Mouse (Mus musculus) ovary, adult 2 months (tissue): Measurements from ENCODE around the gene Dok7. TPM values are rescaled to one million over a fixed set of nuclear protein-coding genes. Genes with fewer than 3 reads are reported as not detected.

Experiments used
- polyA plus RNA-seq: library from polyadenylated mRNA; depleted of rRNA; stranded (reverse); fragments of >200 nt; gene quantifications from 2 replicates; pipeline ENCODE4 v1.2.3, GENCODE M21; 2012; rRNA removed

The Dok7 gene
- 29.6 and 33.1 TPM in 2 replicates for polyA plus RNA-seq

DNA sequence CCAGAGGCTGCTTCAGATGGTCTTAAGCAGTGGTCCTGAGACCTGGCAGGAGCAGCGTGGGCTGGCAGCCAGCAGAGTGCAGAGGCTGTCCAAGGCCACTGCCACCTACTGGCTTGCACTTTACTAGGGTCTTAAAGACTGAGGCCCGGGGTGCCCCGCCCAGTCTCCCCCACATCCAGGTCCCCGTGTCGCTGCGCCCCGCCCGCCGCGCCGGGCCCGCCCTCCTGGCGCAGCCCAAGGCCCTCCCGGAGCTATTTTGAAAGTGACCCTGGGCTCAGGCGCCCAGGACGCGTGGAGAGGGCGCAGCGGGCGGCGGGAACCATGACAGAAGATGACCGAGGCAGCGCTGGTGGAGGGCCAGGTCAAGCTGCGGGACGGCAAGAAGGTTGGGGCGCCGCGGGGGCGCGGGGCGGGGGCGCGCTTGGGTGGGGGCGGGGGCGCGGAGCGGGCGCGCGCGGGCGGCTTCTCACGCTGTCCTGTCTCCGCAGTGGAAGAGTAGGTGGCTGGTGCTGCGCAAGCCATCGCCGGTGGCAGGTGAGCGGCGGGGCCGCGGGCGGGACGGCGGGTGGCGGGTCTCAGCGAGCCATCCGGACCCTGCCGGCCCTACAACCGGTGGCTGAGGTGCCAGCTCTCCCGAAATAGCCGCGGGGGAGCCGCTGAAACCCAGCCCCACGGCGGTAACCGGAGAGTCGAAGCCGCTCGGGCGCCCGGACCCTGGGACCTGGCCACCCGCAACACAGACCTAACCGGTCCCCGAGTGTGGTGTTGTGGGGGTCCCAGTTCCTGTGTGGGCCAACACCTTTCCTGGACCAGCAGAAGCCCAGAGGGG, at the start of gene Dok7:
Dok7 (plus strand) TSS at position 163 of the 829 bp plus-strand sequence.

DNA sequence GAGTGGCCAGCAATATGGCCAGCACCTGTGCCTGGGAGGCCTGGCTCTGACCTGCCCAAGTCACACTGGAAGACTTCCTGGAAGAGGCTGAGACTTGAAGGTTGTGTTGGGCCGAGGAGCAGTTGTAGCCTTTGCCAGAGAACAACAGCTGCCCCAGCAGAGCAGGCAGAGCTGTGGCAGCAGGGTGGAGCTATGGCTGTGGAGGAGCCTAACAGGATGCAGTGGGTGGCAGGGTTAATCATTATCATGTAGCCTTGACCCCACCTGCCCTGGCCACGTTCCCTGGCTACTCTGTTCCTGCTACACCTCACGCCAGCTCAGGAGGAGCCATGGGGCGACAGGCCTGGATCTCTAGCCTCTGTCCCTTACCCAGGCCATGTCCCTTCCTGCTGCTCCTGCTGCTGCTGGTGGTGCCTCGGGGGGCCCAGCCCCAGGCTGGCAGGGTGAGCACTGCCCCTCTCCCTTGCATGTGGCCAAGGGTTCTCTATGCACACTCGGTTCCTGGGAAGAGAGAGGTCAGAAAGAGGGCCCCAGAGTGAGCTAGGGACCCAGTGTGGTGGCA, 15.2 kb upstream of the Dok7 start, which contains the start of gene Hgfac:
Hgfac (plus strand) TSS at position 242 of the 562 bp plus-strand sequence.

DNA sequence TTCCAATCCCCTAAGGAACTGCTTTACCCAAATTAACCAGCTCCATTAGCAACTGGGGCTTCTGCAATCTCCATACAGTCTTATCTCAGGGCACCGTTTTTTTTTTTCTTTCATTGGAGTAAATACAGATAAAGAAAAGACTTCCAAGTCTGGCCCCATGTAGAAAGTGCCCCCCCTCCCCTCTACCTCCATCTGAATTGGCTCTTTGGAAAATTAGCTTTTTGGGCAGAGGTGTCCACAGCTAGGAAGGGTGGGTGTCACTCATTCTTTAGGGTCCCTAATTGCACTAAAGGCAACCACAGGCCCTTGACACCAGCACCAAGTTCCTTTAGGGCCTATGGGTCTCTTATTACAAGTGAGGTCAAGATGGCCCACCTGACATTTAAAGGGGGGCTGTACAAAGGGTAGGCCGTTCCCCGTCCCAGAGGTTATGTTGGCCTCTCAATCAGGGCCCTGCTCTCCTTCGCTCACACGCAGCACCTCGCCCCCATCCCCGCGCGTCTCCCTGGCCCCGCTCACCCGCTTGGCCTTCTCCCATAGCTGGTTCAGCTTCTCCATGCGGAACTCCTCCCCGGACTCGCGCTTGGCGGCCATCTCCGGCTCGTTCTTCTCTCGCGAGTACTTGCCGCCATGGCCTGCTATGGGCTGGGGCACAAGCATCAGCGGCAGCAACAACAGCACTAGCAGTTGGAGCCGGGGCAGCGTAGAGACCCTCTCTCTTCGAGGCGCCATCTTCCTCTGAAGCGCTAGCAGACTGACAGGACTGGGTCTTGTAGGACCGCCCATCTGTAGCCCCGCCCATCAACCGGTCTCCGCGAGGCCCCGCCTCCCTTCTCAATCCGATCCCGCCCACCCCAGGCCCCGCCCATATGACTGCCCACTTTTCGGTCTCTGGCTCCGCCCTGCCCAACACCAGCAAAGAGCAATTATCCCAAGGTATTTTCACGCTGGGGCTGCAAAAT, 48.7 kb downstream of the Dok7 start, which contains the start of gene Lrpap1:
Lrpap1 (minus strand) TSS at position 807 of the 962 bp plus-strand sequence.

Other genes starting within 250 kb of the Dok7 start
- 7.4 and 8.9 TPM in 2 replicates for gene Msantd1, start 148.8 kb upstream of the Dok7 start, polyA plus RNA-seq
- gene Rgs12, start 107.3 kb upstream of the Dok7 start, polyA plus RNA-seq: 47.2 and 74.1 TPM in 2 replicates
- 25.0 and 27.9 TPM in 2 replicates for gene Hgfac, start 15.3 kb upstream of the Dok7 start, polyA plus RNA-seq
- gene Lrpap1, start 49.0 kb downstream of the Dok7 start, polyA plus RNA-seq: 82.5 and 92.3 TPM in 2 replicates
- 9.8 and 13.0 TPM in 2 replicates for gene Adra2c, start 221.6 kb downstream of the Dok7 start, polyA plus RNA-seq